Mouse (Mus musculus): ENCODE results near the gene Tsen2. TPM values are rescaled to one million over a fixed set of nuclear protein-coding genes. Genes with fewer than 3 reads are reported as not detected.

Tsen2 gene
- total RNA-seq, 2 experiments from 2014 or later: 7.0 to 7.5 TPM

GRCm38 (mm10) chr6:115538645-115539429 lies 5.6 kb upstream of the Tsen2 start:
- peak; percentile 83 to 89 for DNase-seq
- intact Hi-C loops (cut with DNase I): loop anchor here (1.0 to 10.0 kb wide), 5 partner anchors 172 to 484 kb away; partner anchors contain the start of gene Gm17482

- DNase-seq: no peak
- intact Hi-C loops (cut with DNase I): no loop called here
Measured at GRCm38 (mm10) chr6:115541676-115542275, 2.7 kb upstream of the Tsen2 start.

GRCm38 (mm10) chr6:115542341-115542740 lies 2.1 kb upstream of the Tsen2 start:
- intact Hi-C loops (cut with DNase I): no loop called here
- DNase-seq: no peak

- DNase-seq: peak; percentile 51 to 70
- intact Hi-C loops (cut with DNase I): no loop called here
Measured at GRCm38 (mm10) chr6:115546276-115546675, 1.8 kb downstream of the Tsen2 start.

GRCm38 (mm10) chr6:115555485-115555884 lies 11.0 kb downstream of the Tsen2 start:
- no peak for DNase-seq
- intact Hi-C loops (cut with DNase I): no loop called here

GRCm38 (mm10) chr6:115558176-115558575 lies 13.7 kb downstream of the Tsen2 start:
- no peak for DNase-seq
- intact Hi-C loops (cut with DNase I): no loop called here

- intact Hi-C loops (cut with DNase I): no loop called here
- no peak for DNase-seq
Measured at GRCm38 (mm10) chr6:115559651-115560632, 15.5 kb downstream of the Tsen2 start.

- no peak for DNase-seq
- intact Hi-C loops (cut with DNase I): no loop called here
Measured at GRCm38 (mm10) chr6:115565479-115566045, 21.1 kb downstream of the Tsen2 start.

GRCm38 (mm10) chr6:115574171-115574570 lies 29.7 kb downstream of the Tsen2 start:
- DNase-seq: no peak
- intact Hi-C loops (cut with DNase I): no loop called here

GRCm38 (mm10) chr6:115577407-115577806 lies 32.9 kb downstream of the Tsen2 start:
- no peak for DNase-seq
- intact Hi-C loops (cut with DNase I): no loop called here

GRCm38 (mm10) chr6:115577941-115578340 lies 33.5 kb downstream of the Tsen2 start:
- intact Hi-C loops (cut with DNase I): no loop called here
- no peak for DNase-seq

GRCm38 (mm10) chr6:115580810-115581209 lies 36.3 kb downstream of the Tsen2 start:
- no peak for DNase-seq
- intact Hi-C loops (cut with DNase I): no loop called here

GRCm38 (mm10) chr6:115582328-115583115 lies 38.1 kb downstream of the Tsen2 start:
- DNase-seq: no peak
- intact Hi-C loops (cut with DNase I): no loop called here

GRCm38 (mm10) chr6:115583430-115584125 lies 39.1 kb downstream of the Tsen2 start:
- DNase-seq: no peak
- intact Hi-C loops (cut with DNase I): no loop called here

GRCm38 (mm10) chr6:115584176-115584575 lies 39.7 kb downstream of the Tsen2 start:
- no peak for DNase-seq
- intact Hi-C loops (cut with DNase I): no loop called here

GRCm38 (mm10) chr6:115586321-115586720 lies 41.9 kb downstream of the Tsen2 start:
- peak in 1 of 2 experiments; percentile 34 for DNase-seq
- intact Hi-C loops (cut with DNase I): no loop called here

- DNase-seq: no peak
- intact Hi-C loops (cut with DNase I): no loop called here
Measured at GRCm38 (mm10) chr6:115591692-115592359, 47.4 kb downstream of the Tsen2 start.

- intact Hi-C loops (cut with DNase I): no loop called here
Measured at GRCm38 (mm10) chr6:115592458-115592857, 48.0 kb downstream of the Tsen2 start, which contains the start of gene Mkrn2os. TSS of gene Mkrn2os (minus strand) at chr6:115592576.

More at GRCm38 (mm10) chr6:115592458-115592857, 48.0 kb downstream of the Tsen2 start, which contains the start of gene Mkrn2os:
- no peak for DNase-seq

Data from heart, postnatal 14 days (tissue).